Mouse (Mus musculus) myocyte (in vitro differentiated cells): ENCODE measurements at regions not wholly inside any gene's neighbourhood (a gene's known extent, or its start where the extent isn't known, plus 50 kb on each side); places are given as distances from the start of the nearest gene placed in this dataset.

Experiments
- H3K27me3 ChIP-seq: one replicate; pipeline ENCODE4 v1.6.1; 2011; ENCODE audit not compliant: control insufficient read depth, insufficient read depth, insufficient read length
- H3K36me3 ChIP-seq: one replicate; pipeline ENCODE4 v1.6.1; 2011; ENCODE audit not compliant: control insufficient read depth, insufficient read depth
- H3K4me2 ChIP-seq: one replicate; pipeline ENCODE4 v1.6.1; 2011; ENCODE audit warnings: low read depth, control low read depth
- H3K4me3 ChIP-seq: one replicate; pipeline ENCODE4 v1.5.1; 2011; ENCODE audit warnings: mild to moderate bottlenecking, control low read depth, moderate library complexity
- H3K79me2 ChIP-seq: one replicate; pipeline ENCODE4 v1.6.1; 2011; ENCODE audit not compliant: control insufficient read depth, insufficient read depth
- H3ac ChIP-seq: one replicate; pipeline ENCODE4 v1.6.1; 2011; ENCODE audit not compliant: control insufficient read depth, insufficient read length
- CEBPB ChIP-seq: IDR thresholded peaks from 2 replicates; pipeline ENCODE4 v1.6.1; 2011; ENCODE audit warnings: mild to moderate bottlenecking, moderate library complexity; ENCODE audit not compliant: poor library complexity, insufficient read depth, severe bottlenecking
- E2F4 ChIP-seq: IDR thresholded peaks from one replicate; pipeline ENCODE4 v1.6.1; 2011; ENCODE audit warnings: mild to moderate bottlenecking, control low read depth, moderate library complexity; ENCODE audit not compliant: insufficient read depth
- MAX ChIP-seq: IDR thresholded peaks from one replicate; pipeline ENCODE4 v1.6.1; 2011; ENCODE audit warnings: low read depth, mild to moderate bottlenecking, control low read depth
- MYOD1 ChIP-seq, 3 experiments: IDR thresholded peaks; one replicate each; pipeline ENCODE4 v1.6.1; 2011; ENCODE audit warnings: control low read depth in 2 of 3, low read depth in 2 of 3, mild to moderate bottlenecking in 2 of 3, moderate library complexity in 1 of 3; ENCODE audit not compliant: insufficient read length in 2 of 3, control insufficient read depth in 1 of 3
- MYOG ChIP-seq, 3 experiments: IDR thresholded peaks; one replicate each; pipeline ENCODE4 v1.6.1; 2011; ENCODE audit warnings: control low read depth in 2 of 3, low read depth in 2 of 3, mild to moderate bottlenecking in 2 of 3; ENCODE audit not compliant: insufficient read length in 2 of 3, control insufficient read depth in 1 of 3, insufficient read depth in 1 of 3
- POLR2A ChIP-seq: IDR thresholded peaks from one replicate; pipeline ENCODE4 v1.6.1; 2011; ENCODE audit warnings: low read depth, mild to moderate bottlenecking, control low read depth, moderate library complexity; ENCODE audit not compliant: insufficient read length
- POLR2AphosphoS2 ChIP-seq: IDR thresholded peaks from one replicate; pipeline ENCODE4 v1.6.1; 2011; ENCODE audit warnings: low read depth, control low read depth; ENCODE audit not compliant: insufficient read length
- REST ChIP-seq: IDR thresholded peaks from one replicate; pipeline ENCODE4 v1.6.1; 2011; ENCODE audit warnings: mild to moderate bottlenecking, control low read depth, moderate library complexity; ENCODE audit not compliant: insufficient read depth, insufficient read length
- SRF ChIP-seq: IDR thresholded peaks from one replicate; pipeline ENCODE4 v1.6.1; 2011; ENCODE audit warnings: low read depth; ENCODE audit not compliant: control insufficient read depth, insufficient read length
- TCF12 ChIP-seq: IDR thresholded peaks from one replicate; pipeline ENCODE4 v1.6.1; 2011; ENCODE audit warnings: mild to moderate bottlenecking, control low read depth; ENCODE audit not compliant: poor library complexity, insufficient read depth, severe bottlenecking
- TCF3 ChIP-seq: IDR thresholded peaks from one replicate; pipeline ENCODE4 v1.6.1; 2011; ENCODE audit warnings: low read depth, control low read depth; ENCODE audit not compliant: insufficient read length
- USF1 ChIP-seq: IDR thresholded peaks from one replicate; pipeline ENCODE4 v1.6.1; 2011; ENCODE audit warnings: low read depth, mild to moderate bottlenecking, control low read depth, moderate library complexity

DNA sequence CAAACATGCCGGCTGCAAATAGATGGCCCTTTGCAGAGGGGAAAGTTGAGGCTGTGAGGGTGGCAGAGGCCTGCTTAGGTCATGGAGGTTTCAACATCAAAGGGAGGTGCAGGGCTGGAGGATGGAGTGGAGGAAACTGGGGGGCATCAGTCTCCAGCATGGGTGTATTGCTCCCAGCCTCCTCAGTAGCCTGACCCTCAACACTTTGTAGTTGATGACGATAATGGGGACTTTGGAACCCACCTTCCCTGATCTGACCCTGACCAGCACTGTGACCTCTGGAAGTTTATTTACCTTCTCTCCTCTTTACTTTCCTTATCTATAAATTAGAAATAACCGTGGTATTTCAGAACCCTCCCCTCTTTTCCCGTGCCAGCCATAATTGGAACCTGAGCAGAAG is 56.2 kb downstream of the Gm26897 start:
- TF ChIP-seq USF1 (no peak), POLR2A (no peak), POLR2AphosphoS2 (no peak), TCF12 (no peak), SRF (no peak), MYOD1 (IDR thresholded peaks at IDR 0.05; ENCODE audit: control insufficient read depth in 1 of 3, insufficient read length in 2 of 3, low read depth in 2 of 3) (no peak), E2F4 (no peak), MYOG (IDR thresholded peaks at IDR 0.05; ENCODE audit: control insufficient read depth in 1 of 3, insufficient read depth in 1 of 3, insufficient read length in 2 of 3, low read depth in 2 of 3) (no peak), TCF3 (no peak), MAX (no peak), CEBPB (no peak), REST (no peak)
- no peak overlapping the region for H3K4me3 ChIP-seq
- no peaks in the 10 kb centered on the region for H3K27me3 ChIP-seq
- H3ac ChIP-seq, result no peak overlapping the region
- H3K4me2 ChIP-seq, result no peak overlapping the region
- no peaks in the 10 kb centered on the region for H3K36me3 ChIP-seq
- no peaks in the 10 kb centered on the region for H3K79me2 ChIP-seq

GRCm38 (mm10) chr5:111790527-111790926 is 56.8 kb downstream of the Gm26897 start:
- Histone ChIP-seq H3K4me3 (no peak overlapping the region), H3K27me3 (no peaks in the 10 kb centered on the region), H3K36me3 (no peaks in the 10 kb centered on the region), H3K4me2 (no peak overlapping the region), H3ac (no peak overlapping the region), H3K79me2 (no peaks in the 10 kb centered on the region)
- TF ChIP-seq SRF (no peak), MYOD1 (IDR thresholded peaks at IDR 0.05; ENCODE audit: control insufficient read depth in 1 of 3, insufficient read length in 2 of 3, low read depth in 2 of 3) (no peak)

GRCm38 (mm10) chr5:111791089-111791561 is 57.4 kb downstream of the Gm26897 start:
- H3K4me3 ChIP-seq, result no peak overlapping the region
- H3K27me3 ChIP-seq, result no peaks in the 10 kb centered on the region
- H3K4me2 ChIP-seq, result no peak overlapping the region
- H3K36me3 ChIP-seq, result no peaks in the 10 kb centered on the region
- no peak overlapping the region for H3ac ChIP-seq
- TF ChIP-seq POLR2A (no peak), POLR2AphosphoS2 (no peak), CEBPB (no peak), TCF3 (no peak), TCF12 (no peak), SRF (no peak), MYOD1 (IDR thresholded peaks at IDR 0.05; ENCODE audit: control insufficient read depth in 1 of 3, insufficient read length in 2 of 3, low read depth in 2 of 3) (no peak), E2F4 (no peak), MAX (no peak), MYOG (IDR thresholded peaks at IDR 0.05; ENCODE audit: control insufficient read depth in 1 of 3, insufficient read depth in 1 of 3, insufficient read length in 2 of 3, low read depth in 2 of 3) (no peak), USF1 (no peak), REST (no peak)
- no peaks in the 10 kb centered on the region for H3K79me2 ChIP-seq

DNA sequence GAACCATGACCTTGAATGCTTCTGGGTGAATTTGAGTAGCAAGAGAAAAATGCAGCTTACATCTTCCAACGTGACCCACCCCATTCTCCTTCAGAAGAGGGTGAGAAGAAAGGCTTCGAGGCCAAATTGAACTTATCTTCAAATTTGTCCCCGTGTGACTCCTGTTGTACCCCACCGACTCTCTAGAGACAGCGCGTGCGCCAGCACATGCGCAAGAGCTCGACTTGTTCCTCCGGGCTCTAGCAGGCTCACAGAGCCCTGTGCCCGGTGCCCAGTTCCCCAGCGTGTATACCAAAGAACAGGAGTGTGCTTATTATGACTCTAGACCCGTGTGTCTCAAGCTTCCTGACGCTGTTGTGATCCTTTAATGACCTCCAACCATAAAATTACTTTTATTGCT is 59.0 kb downstream of the Gm26897 start:
- Histone ChIP-seq H3K36me3 (no peaks in the 10 kb centered on the region), H3K27me3 (no peaks in the 10 kb centered on the region), H3ac (no peak overlapping the region), H3K4me2 (no peak overlapping the region), H3K4me3 (no peak overlapping the region), H3K79me2 (no peaks in the 10 kb centered on the region)
- TF ChIP-seq TCF12, result no peak
- TF ChIP-seq MYOD1 (IDR thresholded peaks at IDR 0.05; ENCODE audit: control insufficient read depth in 1 of 3, insufficient read length in 2 of 3, low read depth in 2 of 3), result no peak
- TF ChIP-seq USF1, result no peak
- TF ChIP-seq POLR2AphosphoS2, result no peak
- no peak for TF ChIP-seq MAX
- TF ChIP-seq POLR2A, result no peak
- TF ChIP-seq TCF3, result no peak
- TF ChIP-seq CEBPB, result no peak
- TF ChIP-seq REST, result no peak
- TF ChIP-seq MYOG (IDR thresholded peaks at IDR 0.05; ENCODE audit: control insufficient read depth in 1 of 3, insufficient read depth in 1 of 3, insufficient read length in 2 of 3, low read depth in 2 of 3), result no peak
- TF ChIP-seq E2F4, result no peak
- no peak for TF ChIP-seq SRF

- no peaks in the 10 kb centered on the region for H3K27me3 ChIP-seq
- H3K79me2 ChIP-seq, result no peaks in the 10 kb centered on the region
- no peak overlapping the region for H3K4me2 ChIP-seq
- H3K4me3 ChIP-seq, result no peak overlapping the region
- H3ac ChIP-seq, result no peak overlapping the region
- H3K36me3 ChIP-seq, result no peaks in the 10 kb centered on the region
- no peak for TF ChIP-seq TCF12
- no peak for TF ChIP-seq CEBPB
- TF ChIP-seq E2F4, result no peak
These were observed 59.5 kb downstream of the Gm26897 start for GRCm38 (mm10) chr5:111793178-111793577.
